Mouse (Mus musculus) urinary bladder, postnatal 0 days (tissue): ENCODE data around the gene Gnpnat1. TPM values are rescaled to one million over a fixed set of nuclear protein-coding genes. Genes with fewer than 3 reads are reported as not detected.

Experiments used
- microRNA-seq: library from miRNA; unstranded; fragments of <30 nt; microRNA quantifications from one replicate; pipeline ENCODE4, GENCODE M21; 2016
- polyA plus RNA-seq: library from polyadenylated mRNA; unstranded; fragments of >200 nt; fragmentation: Nextera tagmentation; extraction: Ambion mirVana; gene quantifications from 2 replicates; pipeline ENCODE4 v1.2.1, GENCODE M21; 2015

Gene Gnpnat1
- 31.7 and 42.8 TPM in 2 replicates for polyA plus RNA-seq

GRCm38 (mm10) chr14:45404813-45405212 lies at the start of gene Gnpnat1:
Gene Gnpnat1 (minus strand): TSS chr14:45404913.

GRCm38 (mm10) chr14:45350931-45351859 lies 53.5 kb downstream of the Gnpnat1 start, which contains the start of gene Styx:
Gene Styx (plus strand): TSS chr14:45351093.

GRCm38 (mm10) chr14:45329589-45330181 lies 75.0 kb downstream of the Gnpnat1 start, which contains the start of gene Psmc6:
Gene Psmc6 (plus strand): TSS chr14:45329788.

Small RNAs within 50 kb of the gene (microRNA-seq; reads per million reads assigned to microRNA genes)
- not detected for gene Gm25353

Other genes starting within 250 kb of the Gnpnat1 start
- 0.39 and 0.76 TPM in 2 replicates for gene Gpr137c, start 185.2 kb downstream of the Gnpnat1 start, polyA plus RNA-seq
- 8.5 and 9.7 TPM in 2 replicates for gene Txndc16, start 184.6 kb downstream of the Gnpnat1 start, polyA plus RNA-seq
- gene Ero1l, start 86.1 kb downstream of the Gnpnat1 start, polyA plus RNA-seq: 38.1 and 46.1 TPM in 2 replicates
- 107 and 126 TPM in 2 replicates for gene Psmc6, start 75.1 kb downstream of the Gnpnat1 start, polyA plus RNA-seq
- gene Styx, start 53.8 kb downstream of the Gnpnat1 start, polyA plus RNA-seq: 59.1 and 63.8 TPM in 2 replicates
- gene Fermt2, start 125.2 kb upstream of the Gnpnat1 start, polyA plus RNA-seq: 497 and 582 TPM in 2 replicates